Mouse (Mus musculus) heart, postnatal 0 days (tissue): ENCODE results near the gene Tmprss3. TPM values are rescaled to one million over a fixed set of nuclear protein-coding genes. Genes with fewer than 3 reads are reported as not detected.

Experiments
- ATAC-seq: fragments of 200-750 bp; cut with Nextera tagmentation; 2 replicates; pipeline ENCODE4 v1.8.0; 2017; ENCODE audit warnings: low read depth, moderate number of reproducible peaks, moderate library complexity; ENCODE audit not compliant: insufficient read depth
- DNase-seq: peaks from one replicate; pipeline ENCODE4 v3.0.0-alpha.2; 2016; ENCODE audit warnings: low spot score
- H3K27ac ChIP-seq: fragments of 300-500 bp; sonication (generic); 2 replicates; pipeline ENCODE4 v1.5.1; 2014; ENCODE audit warnings: low read depth, mild to moderate bottlenecking
- H3K27me3 ChIP-seq: fragments of 300-500 bp; sonication (generic); 2 replicates; pipeline ENCODE4 v1.6.1; 2014; ENCODE audit warnings: low read length, mixed read lengths; ENCODE audit not compliant: control insufficient read depth, insufficient read depth
- H3K36me3 ChIP-seq: fragments of 300-500 bp; sonication (generic); replicated peaks from 2 replicates; pipeline ENCODE4 v1.6.1; 2014; ENCODE audit warnings: low read length, mixed read lengths; ENCODE audit not compliant: control insufficient read depth, insufficient read depth
- H3K4me1 ChIP-seq: fragments of 300-500 bp; sonication (generic); 2 replicates; pipeline ENCODE4 v1.6.1; 2014; ENCODE audit warnings: antibody characterized with exemption; ENCODE audit not compliant: control insufficient read depth, insufficient read depth
- H3K4me2 ChIP-seq: fragments of 300-500 bp; sonication (generic); 2 replicates; pipeline ENCODE4 v1.6.1; 2014; ENCODE audit warnings: low read depth, mild to moderate bottlenecking, low read length, moderate library complexity
- H3K4me3 ChIP-seq: fragments of 300-500 bp; sonication (generic); 2 replicates; pipeline ENCODE4 v1.5.1; 2014; ENCODE audit warnings: low read depth, low read length
- H3K9ac ChIP-seq: fragments of 300-500 bp; sonication (generic); replicated peaks from 2 replicates; pipeline ENCODE4 v1.6.1; 2014; ENCODE audit warnings: low read depth, low read length, mixed read lengths
- H3K9me3 ChIP-seq: fragments of 300-500 bp; sonication (generic); replicated peaks from 2 replicates; pipeline ENCODE4 v1.6.1; 2016; ENCODE audit warnings: low read length; ENCODE audit not compliant: control insufficient read depth
- CTCF ChIP-seq: IDR thresholded peaks from 2 replicates; pipeline ENCODE4 v1.5.1; 2016; ENCODE audit warnings: antibody characterized with exemption, control low read depth, low read depth
- EP300 ChIP-seq: IDR thresholded peaks from 2 replicates; pipeline ENCODE4 v1.6.1; 2016; ENCODE audit warnings: antibody characterized with exemption, low read depth
- WGBS: fragments of 180-500 bp; shearing (Covaris S2); extraction: QIAGEN DNeasy Blood & Tissue Kit; methylation state at CpG from one replicate; pipeline ENCODE4 v1.1.7; 2014; 5-methylcytosine and 5-hydroxymethylcytosine counted together
- polyA plus RNA-seq: library from polyadenylated mRNA; unstranded; fragments of >200 nt; fragmentation: Nextera tagmentation; extraction: Ambion mirVana; gene quantifications from 2 replicates; pipeline ENCODE4 v1.2.1, GENCODE M21; 2015
- total RNA-seq: library from RNA; depleted of rRNA; stranded (reverse); fragments of >200 nt; gene quantifications from 2 replicates; pipeline ENCODE4 v1.2.3, GENCODE M21; 2014; ENCODE audit warnings: low replicate concordance

The Tmprss3 gene
- total and polyA plus RNA-seq, 2 experiments from 2014 or later = not detected

DNA sequence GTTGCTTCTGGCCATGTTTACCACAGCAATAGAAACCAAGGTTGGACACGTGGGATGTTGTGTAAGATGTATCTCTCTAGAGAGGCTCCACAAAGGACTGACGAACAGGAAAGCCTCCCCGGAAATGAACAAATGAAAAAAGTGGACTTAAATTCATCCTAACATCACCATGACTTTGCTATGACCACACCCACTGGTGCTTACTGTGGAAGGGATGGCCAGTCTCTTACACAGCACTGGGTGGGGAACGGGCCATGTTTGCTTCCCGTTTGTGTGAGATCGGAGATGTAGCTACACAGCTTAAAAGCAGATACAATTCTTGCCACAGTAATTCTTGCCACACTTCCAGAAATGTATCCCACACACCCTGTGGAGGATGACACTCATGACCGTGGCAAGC, 2.5 kb downstream of the Tmprss3 start:
- no peak for TF ChIP-seq EP300
- no peak for TF ChIP-seq CTCF
- 83% methylated on average over 7 of the region's 7 CpGs for WGBS
- no peak overlapping the region for H3K4me2 ChIP-seq
- DNase-seq = no peak
- no peak for ATAC-seq
- H3K27me3 ChIP-seq = no peaks in the 10 kb centered on the region
- no peaks in the 10 kb centered on the region for H3K36me3 ChIP-seq
- no peak overlapping the region for H3K9ac ChIP-seq
- H3K9me3 ChIP-seq = no peaks in the 10 kb centered on the region
- no peaks in the 10 kb centered on the region for H3K4me1 ChIP-seq
- no peak overlapping the region for H3K4me3 ChIP-seq
- H3K27ac ChIP-seq = no peak overlapping the region

DNA sequence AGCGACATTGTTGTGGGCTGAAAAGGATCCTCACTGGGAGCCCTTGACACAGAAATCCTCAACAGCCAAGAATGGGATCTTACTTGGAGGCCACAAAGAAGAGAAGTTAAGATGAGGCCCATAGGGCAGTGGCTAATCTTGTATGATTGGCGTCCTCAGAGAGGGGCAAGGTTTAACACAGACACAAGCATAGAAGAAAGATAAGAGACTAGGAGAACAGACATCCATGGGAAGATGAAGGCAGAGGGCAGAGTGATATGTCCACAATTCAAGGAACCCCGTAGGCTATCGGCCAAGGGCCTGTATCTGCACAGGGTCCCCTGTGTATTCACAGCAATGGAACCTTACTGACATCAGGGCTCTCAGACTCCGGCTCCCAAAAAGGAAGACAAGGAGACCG, 3.6 kb downstream of the Tmprss3 start:
- DNase-seq = no peak
- no peak overlapping the region for H3K4me3 ChIP-seq
- no peak for TF ChIP-seq EP300
- TF ChIP-seq CTCF = no peak
- H3K27me3 ChIP-seq = no peaks in the 10 kb centered on the region
- no peak overlapping the region for H3K9ac ChIP-seq
- no peaks in the 10 kb centered on the region for H3K36me3 ChIP-seq
- H3K9me3 ChIP-seq = no peaks in the 10 kb centered on the region
- ATAC-seq = no peak
- WGBS = 59% methylated on average over 6 of the region's 6 CpGs
- no peaks in the 10 kb centered on the region for H3K4me1 ChIP-seq
- H3K4me2 ChIP-seq = no peak overlapping the region
- H3K27ac ChIP-seq = no peak overlapping the region

DNA sequence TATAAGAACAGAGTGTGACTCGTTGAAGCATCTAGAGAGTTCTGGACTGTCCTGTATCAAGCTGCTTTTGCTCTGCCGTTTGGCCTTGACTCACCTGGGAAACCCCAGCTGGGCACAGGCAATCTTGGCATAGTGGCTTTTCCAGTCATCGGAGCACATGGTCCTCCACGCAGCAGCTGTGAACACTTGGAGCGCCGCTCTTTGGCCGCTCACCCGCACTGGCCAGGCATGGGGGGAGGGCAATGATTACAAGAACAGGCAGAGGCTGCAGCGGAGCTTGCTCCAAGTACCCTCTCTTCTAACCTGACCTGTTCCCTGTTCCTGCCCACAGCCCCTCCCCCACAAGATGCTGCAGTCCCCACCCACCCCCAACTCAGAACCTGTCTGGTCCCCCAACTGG, 5.4 kb downstream of the Tmprss3 start:
- no peak for ATAC-seq
- 0 out of 2 replicates have a peak, but pooled peaks cover under 1% of the 10 kb centered on the region for H3K27me3 ChIP-seq
- no peaks in the 10 kb centered on the region for H3K36me3 ChIP-seq
- TF ChIP-seq CTCF = no peak
- TF ChIP-seq EP300 = no peak
- H3K27ac ChIP-seq = no peak overlapping the region
- no peaks in the 10 kb centered on the region for H3K4me1 ChIP-seq
- DNase-seq = no peak
- no peaks in the 10 kb centered on the region for H3K9me3 ChIP-seq
- H3K4me2 ChIP-seq = no peak overlapping the region
- no peak overlapping the region for H3K4me3 ChIP-seq
- 70% methylated on average over 9 of the region's 9 CpGs for WGBS
- no peak overlapping the region for H3K9ac ChIP-seq

DNA sequence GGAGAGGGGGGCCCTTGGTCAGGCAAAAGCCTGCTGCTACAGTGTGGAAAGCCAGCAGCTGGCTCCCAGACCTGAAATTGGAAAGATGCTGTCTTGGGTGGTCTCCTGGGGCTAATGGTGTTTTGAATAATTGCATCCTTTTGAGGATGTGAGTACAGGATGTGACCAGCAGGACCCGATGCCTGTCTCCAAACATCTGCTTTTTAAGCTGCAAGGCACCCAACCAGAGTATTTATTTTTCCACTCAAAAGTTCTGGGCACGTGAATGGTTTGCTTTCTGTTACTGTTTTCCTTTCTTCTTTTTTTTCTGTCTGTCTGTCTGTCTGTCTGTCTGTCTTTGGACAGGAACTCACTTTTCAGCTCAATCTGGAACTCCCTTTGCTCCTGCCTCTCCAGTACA, 6.1 kb downstream of the Tmprss3 start:
- TF ChIP-seq EP300 (no peak), CTCF (no peak)
- H3K9ac ChIP-seq = no peak overlapping the region
- 39% methylated on average over 2 of the region's 2 CpGs for WGBS
- H3K36me3 ChIP-seq = no peaks in the 10 kb centered on the region
- H3K4me2 ChIP-seq = no peak overlapping the region
- no peak overlapping the region for H3K27ac ChIP-seq
- H3K9me3 ChIP-seq = no peaks in the 10 kb centered on the region
- H3K4me3 ChIP-seq = no peak overlapping the region
- DNase-seq (no peak), ATAC-seq (no peak)
- H3K4me1 ChIP-seq = no peaks in the 10 kb centered on the region
- H3K27me3 ChIP-seq = 0 out of 2 replicates have a peak, but pooled peaks cover 4% of the 10 kb centered on the region

DNA sequence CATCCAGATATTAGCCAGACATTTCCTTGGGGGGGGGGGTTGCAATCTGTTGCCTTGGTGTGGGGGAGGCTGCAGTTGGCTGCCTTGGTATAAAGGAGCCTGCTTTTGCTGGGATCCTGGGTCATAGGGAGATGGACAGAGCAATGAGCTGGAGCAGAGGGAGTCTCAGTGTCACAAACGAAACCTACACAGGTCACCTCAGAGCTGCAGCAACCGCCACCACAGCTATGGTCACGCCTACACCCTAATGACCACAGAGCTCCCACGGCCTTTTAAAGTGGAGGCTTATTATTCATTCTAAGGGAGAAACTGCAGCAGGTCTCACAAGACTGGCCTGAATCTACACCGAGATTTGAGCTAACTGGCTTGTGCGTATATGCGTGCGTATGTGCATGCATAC, 7.0 kb downstream of the Tmprss3 start:
- 0 out of 2 replicates have a peak, but pooled peaks cover 4% of the 10 kb centered on the region for H3K27me3 ChIP-seq
- H3K4me3 ChIP-seq = no peak overlapping the region
- H3K4me2 ChIP-seq = no peak overlapping the region
- H3K27ac ChIP-seq = no peak overlapping the region
- H3K9ac ChIP-seq = no peak overlapping the region
- TF ChIP-seq EP300 = no peak
- no peak for TF ChIP-seq CTCF
- ATAC-seq (no peak), DNase-seq (no peak)
- no peaks in the 10 kb centered on the region for H3K4me1 ChIP-seq
- WGBS = 79% methylated on average over 8 of the region's 8 CpGs
- H3K36me3 ChIP-seq = no peaks in the 10 kb centered on the region
- H3K9me3 ChIP-seq = no peaks in the 10 kb centered on the region

DNA sequence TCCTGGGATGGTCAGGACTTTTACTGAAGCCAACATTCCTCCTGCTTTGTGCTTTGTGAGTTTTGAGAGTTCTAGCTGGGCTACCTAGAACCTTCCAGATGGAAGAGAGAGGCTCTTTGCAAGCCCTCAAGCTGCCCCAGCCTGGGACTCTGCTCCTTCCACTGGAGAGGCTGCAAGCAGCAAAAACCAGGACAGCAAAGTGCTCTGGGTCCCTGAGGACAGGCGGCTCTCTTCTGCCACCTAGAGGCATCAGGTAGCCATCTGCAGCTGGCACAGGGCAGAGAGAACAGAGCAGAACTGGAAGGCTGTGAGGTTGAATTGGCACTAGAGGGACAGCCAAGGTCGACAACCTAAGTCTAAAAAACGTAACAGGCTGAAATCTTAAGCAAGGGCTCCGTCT, 11.4 kb downstream of the Tmprss3 start:
- WGBS = 12% methylated on average over 4 of the region's 4 CpGs
- no peak overlapping the region for H3K9ac ChIP-seq
- H3K36me3 ChIP-seq = no peaks in the 10 kb centered on the region
- H3K27me3 ChIP-seq = 0 out of 2 replicates have a peak, but pooled peaks cover 4% of the 10 kb centered on the region
- no peaks in the 10 kb centered on the region for H3K4me1 ChIP-seq
- TF ChIP-seq EP300 (no peak), CTCF (peak; percentile 87)
- ATAC-seq = peak; percentile 47; the same call in 1 of the 2 replicates
- H3K4me2 ChIP-seq = no peak overlapping the region
- H3K27ac ChIP-seq = no peak overlapping the region
- peak; percentile 63 for DNase-seq
- no peak overlapping the region for H3K4me3 ChIP-seq
- H3K9me3 ChIP-seq = no peaks in the 10 kb centered on the region
